Mouse (Mus musculus) embryonic fibroblast, embryonic 13.5 days (primary cell): ENCODE data around the gene F12.

Source experiments
- CTCF ChIP-seq: IDR thresholded peaks from 2 replicates; pipeline ENCODE4 v1.5.1; 2011; ENCODE audit warnings: mild to moderate bottlenecking, control low read depth, low read length, moderate library complexity, borderline replicate concordance; ENCODE audit not compliant: insufficient read depth
- POLR2A ChIP-seq: IDR thresholded peaks from 2 replicates; pipeline ENCODE4 v1.6.1; 2011; ENCODE audit warnings: low read depth, mild to moderate bottlenecking, control low read depth, low read length, moderate library complexity

GRCm38 (mm10) chr13:55449679-55450441, 23.3 kb upstream of the F12 start:
- no peak for TF ChIP-seq CTCF
- no peak for TF ChIP-seq POLR2A
